Mouse (Mus musculus) lung, embryonic 15.5 days (tissue): ENCODE data around the gene Noc2l. TPM values are rescaled to one million over a fixed set of nuclear protein-coding genes. Genes with fewer than 3 reads are reported as not detected.

Experiments
- ATAC-seq: fragments of 200-750 bp; cut with Nextera tagmentation; 2 replicates; pipeline ENCODE4 v1.8.0; 2017; ENCODE audit warnings: moderate number of reproducible peaks, borderline replicate concordance; ENCODE audit not compliant: low FRiP score, low TSS enrichment; ENCODE audit errors: extremely low read depth
- H3K27ac ChIP-seq: fragments of 300-500 bp; sonication (generic); 2 replicates; pipeline ENCODE4 v1.5.1; 2015; ENCODE audit warnings: moderate library complexity, mild to moderate bottlenecking, inconsistent platforms
- H3K27me3 ChIP-seq: fragments of 300-500 bp; sonication (generic); 2 replicates; pipeline ENCODE4 v1.6.1; 2015; ENCODE audit warnings: inconsistent platforms
- H3K36me3 ChIP-seq: fragments of 300-500 bp; sonication (generic); 2 replicates; pipeline ENCODE4 v1.6.1; 2015; ENCODE audit warnings: inconsistent platforms
- H3K4me1 ChIP-seq: fragments of 300-500 bp; sonication (generic); 2 replicates; pipeline ENCODE4 v1.6.1; 2015; ENCODE audit warnings: inconsistent platforms
- H3K4me2 ChIP-seq: fragments of 300-500 bp; sonication (generic); 2 replicates; pipeline ENCODE4 v1.6.1; 2015; ENCODE audit warnings: inconsistent platforms, mild to moderate bottlenecking, moderate library complexity
- H3K4me3 ChIP-seq: fragments of 300-500 bp; sonication (generic); 2 replicates; pipeline ENCODE4 v1.5.1; 2015; ENCODE audit warnings: mild to moderate bottlenecking, inconsistent platforms
- H3K9ac ChIP-seq: fragments of 300-500 bp; sonication (generic); 2 replicates; pipeline ENCODE4 v1.6.1; 2015; ENCODE audit warnings: inconsistent platforms
- H3K9me3 ChIP-seq: fragments of 300-500 bp; sonication (generic); 2 replicates; pipeline ENCODE4 v1.6.1; 2016; ENCODE audit warnings: inconsistent platforms
- WGBS: fragments of 180-500 bp; shearing (Covaris S2); methylation state at CpG from one replicate; pipeline ENCODE4 v1.1.7; 2015; 5-methylcytosine and 5-hydroxymethylcytosine counted together
- polyA plus RNA-seq: library from polyadenylated mRNA; unstranded; fragments of >200 nt; fragmentation: Nextera tagmentation; extraction: Ambion mirVana; gene quantifications from 2 replicates; pipeline ENCODE4 v1.2.1, GENCODE M21; 2015

The Noc2l gene
- polyA plus RNA-seq, result 67.3 and 69.2 TPM in 2 replicates

GRCm38 (mm10) chr4:156235808-156236533 is at the start of gene Noc2l:
Gene Noc2l, plus strand, starts transcription at chr4:156236010.
- Histone ChIP-seq H3K27ac (peak within 1 kb of the TSS; percentile 96), H3K4me1 (peaks cover 20% of the 10 kb centered on the region), H3K4me3 (peak within 1 kb of the TSS; percentile 99), H3K27me3 (no peaks in the 10 kb centered on the region), H3K4me2 (peak within 1 kb of the TSS; percentile 98), H3K36me3 (peaks cover 50% of the 10 kb centered on the region), H3K9me3 (no peaks in the 10 kb centered on the region), H3K9ac (peak within 1 kb of the TSS; percentile 76)
- peak; percentile 89 for ATAC-seq
- under 1% methylated on average over 76 of the region's 90 CpGs for WGBS

GRCm38 (mm10) chr4:156188162-156188810 is 47.5 kb upstream of the Noc2l start:
- Histone ChIP-seq H3K9ac (0 out of 2 replicates have a peak overlapping the region, but pooled peaks have one; percentile 5), H3K4me1 (peaks cover 49% of the 10 kb centered on the region), H3K4me3 (no peak overlapping the region), H3K9me3 (no peaks in the 10 kb centered on the region), H3K4me2 (no peak overlapping the region), H3K27me3 (no peaks in the 10 kb centered on the region), H3K27ac (0 out of 2 replicates have a peak overlapping the region, but pooled peaks have one; percentile 45), H3K36me3 (peaks cover 27% of the 10 kb centered on the region; the same call in 1 of the 2 replicates)
- no peak for ATAC-seq
- 67% methylated on average over 5 of the region's 5 CpGs for WGBS

- Histone ChIP-seq H3K4me1 (peaks cover 54% of the 10 kb centered on the region), H3K27ac (peak overlapping the region; percentile 45), H3K9ac (0 out of 2 replicates have a peak overlapping the region, but pooled peaks have one; percentile 5), H3K4me2 (no peak overlapping the region), H3K9me3 (no peaks in the 10 kb centered on the region), H3K4me3 (no peak overlapping the region), H3K36me3 (peaks cover 30% of the 10 kb centered on the region; the same call in 1 of the 2 replicates), H3K27me3 (no peaks in the 10 kb centered on the region)
- WGBS, result 31% methylated on average over 6 of the region's 6 CpGs
- ATAC-seq, result no peak
These were observed 46.9 kb upstream of the Noc2l start for GRCm38 (mm10) chr4:156188811-156189323.

GRCm38 (mm10) chr4:156192421-156193199 is 43.2 kb upstream of the Noc2l start:
- no peaks in the 10 kb centered on the region for H3K27me3 ChIP-seq
- no peak overlapping the region; the same call in 1 of the 2 replicates for H3K4me3 ChIP-seq
- H3K4me2 ChIP-seq, result peak overlapping the region; percentile 34
- ATAC-seq, result peak; percentile 19; the same call in 1 of the 2 replicates
- peaks cover 22% of the 10 kb centered on the region; the same call in 1 of the 2 replicates for H3K36me3 ChIP-seq
- H3K9me3 ChIP-seq, result no peaks in the 10 kb centered on the region
- 36% methylated on average over 8 of the region's 8 CpGs for WGBS
- peaks cover 64% of the 10 kb centered on the region for H3K4me1 ChIP-seq
- H3K27ac ChIP-seq, result peak overlapping the region; percentile 94
- no peak overlapping the region for H3K9ac ChIP-seq

DNA sequence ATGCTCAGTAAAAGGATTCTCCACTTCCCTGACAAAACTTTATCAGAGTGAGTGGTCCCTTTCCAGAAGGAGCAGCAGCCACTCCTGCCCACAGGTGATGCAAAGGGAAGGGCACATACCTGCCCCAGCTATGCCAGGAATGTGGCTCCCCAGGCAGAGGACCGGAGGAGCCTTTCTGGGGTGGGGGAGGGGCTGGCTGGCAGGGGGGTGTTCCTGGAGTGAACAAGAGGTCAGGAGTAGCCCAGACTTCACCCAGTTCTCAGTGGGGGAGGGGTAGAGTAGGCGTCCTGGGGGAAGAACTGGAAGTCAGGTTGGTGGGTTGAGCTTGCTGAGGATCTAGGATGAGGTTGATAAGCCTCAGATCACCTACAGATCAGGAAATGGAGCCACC is 42.6 kb upstream of the Noc2l start:
- H3K36me3 ChIP-seq, result peaks cover 22% of the 10 kb centered on the region; the same call in 1 of the 2 replicates
- H3K27me3 ChIP-seq, result no peaks in the 10 kb centered on the region
- H3K4me2 ChIP-seq, result peak overlapping the region; percentile 34
- no peak overlapping the region for H3K4me3 ChIP-seq
- no peaks in the 10 kb centered on the region for H3K9me3 ChIP-seq
- no peak for ATAC-seq
- WGBS, result 21% methylated on average over 2 of the region's 2 CpGs
- H3K9ac ChIP-seq, result no peak overlapping the region; the same call in 1 of the 2 replicates
- peaks cover 64% of the 10 kb centered on the region for H3K4me1 ChIP-seq
- H3K27ac ChIP-seq, result peak overlapping the region; percentile 94

DNA sequence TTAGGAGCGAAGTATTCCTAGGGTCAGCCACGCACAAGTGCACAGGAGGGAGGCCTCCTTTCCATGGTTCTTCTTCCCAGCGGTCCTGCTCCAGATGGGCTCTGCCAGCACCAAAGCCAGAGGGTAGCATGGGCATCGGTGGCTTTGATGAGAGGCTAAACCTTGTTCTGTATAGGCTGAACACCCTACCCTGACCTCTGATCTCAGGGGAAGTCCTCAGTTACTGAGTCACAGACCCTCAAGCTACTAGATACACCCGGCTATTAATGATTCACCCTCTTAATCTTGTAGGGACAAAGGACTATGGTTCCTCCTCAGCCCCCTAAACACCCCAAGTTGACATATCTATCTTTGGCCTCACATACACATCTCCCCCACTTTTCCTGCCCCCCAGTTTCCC is 41.9 kb upstream of the Noc2l start:
- H3K27me3 ChIP-seq, result no peaks in the 10 kb centered on the region
- ATAC-seq, result no peak
- H3K4me2 ChIP-seq, result peak overlapping the region; percentile 25
- no peaks in the 10 kb centered on the region for H3K9me3 ChIP-seq
- 59% methylated on average over 5 of the region's 5 CpGs for WGBS
- H3K4me3 ChIP-seq, result no peak overlapping the region
- no peak overlapping the region for H3K9ac ChIP-seq
- H3K27ac ChIP-seq, result peak overlapping the region; percentile 77
- peaks cover 64% of the 10 kb centered on the region for H3K4me1 ChIP-seq
- H3K36me3 ChIP-seq, result peaks cover 22% of the 10 kb centered on the region; the same call in 1 of the 2 replicates

DNA sequence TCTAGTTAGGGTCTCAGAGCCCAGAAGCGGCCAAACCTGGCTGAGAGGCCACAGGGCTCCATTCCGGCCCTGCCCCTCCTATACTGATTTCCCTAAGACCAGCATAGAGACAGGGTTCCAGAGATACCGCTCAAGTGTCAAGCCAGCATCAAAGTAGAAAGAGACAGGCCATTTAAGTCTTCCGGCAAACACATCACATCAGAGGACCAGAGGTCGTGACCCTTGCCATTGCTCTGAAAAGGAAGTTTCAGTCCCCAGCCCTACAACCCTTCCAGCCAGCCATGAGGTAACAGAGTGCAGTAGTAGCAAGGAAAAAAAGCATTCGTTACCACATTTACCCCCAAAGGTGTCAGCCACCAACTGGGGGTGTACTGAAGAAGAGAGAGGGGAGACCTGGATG is 41.5 kb upstream of the Noc2l start:
- Histone ChIP-seq H3K4me1 (peaks cover 60% of the 10 kb centered on the region), H3K4me2 (0 out of 2 replicates have a peak overlapping the region, but pooled peaks have one; percentile 25), H3K27ac (no peak overlapping the region; the same call in 1 of the 2 replicates), H3K36me3 (peaks cover 22% of the 10 kb centered on the region; the same call in 1 of the 2 replicates), H3K9me3 (no peaks in the 10 kb centered on the region), H3K9ac (no peak overlapping the region), H3K4me3 (no peak overlapping the region), H3K27me3 (no peaks in the 10 kb centered on the region)
- WGBS, result 49% methylated on average over 6 of the region's 6 CpGs
- no peak for ATAC-seq

DNA sequence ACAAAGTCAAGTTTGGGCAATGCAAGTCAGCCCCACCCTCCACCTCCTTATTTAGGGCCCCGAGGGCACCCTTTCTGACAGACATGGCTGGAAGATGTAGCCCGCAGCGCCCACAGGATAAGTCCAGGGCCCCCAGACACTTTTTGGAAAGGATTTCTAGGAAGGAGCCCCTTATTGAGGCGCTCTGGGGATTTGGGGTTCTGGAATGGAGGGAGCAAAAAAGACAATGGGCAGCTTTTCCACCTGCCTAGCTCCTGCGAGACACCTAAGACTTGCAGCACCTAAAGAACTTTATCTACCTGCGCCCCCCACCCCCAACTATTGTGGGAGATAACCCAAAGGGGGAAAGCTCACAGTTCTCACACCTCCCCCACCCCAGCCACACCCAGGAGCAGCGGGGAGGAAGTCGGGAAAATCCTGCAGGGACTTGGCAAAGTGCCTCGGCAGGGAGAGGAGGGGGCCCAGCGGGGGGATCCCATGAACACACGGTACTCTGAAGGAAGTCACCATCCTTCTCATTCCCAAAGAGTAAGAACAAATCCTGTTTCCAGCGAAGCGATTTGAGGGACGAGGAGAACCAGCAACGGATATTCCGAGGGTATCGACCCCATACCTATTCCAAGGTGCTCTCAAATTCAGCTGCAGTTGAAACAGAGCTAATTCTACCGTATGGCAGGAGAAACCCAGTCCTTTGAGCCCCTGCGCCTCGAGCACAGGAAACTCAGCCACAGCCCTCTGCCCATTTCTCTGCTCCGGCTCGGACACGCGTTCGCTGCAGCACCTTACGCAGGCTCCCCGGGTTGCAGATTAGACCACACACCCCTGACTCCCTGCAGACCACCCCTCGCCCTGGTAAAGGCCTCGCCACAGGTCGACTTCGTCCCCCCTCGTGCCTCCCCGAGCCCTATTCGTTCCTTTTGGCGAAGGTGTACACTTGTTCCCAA is 39.6 kb upstream of the Noc2l start:
- Histone ChIP-seq H3K27me3 (no peaks in the 10 kb centered on the region), H3K27ac (peak overlapping the region; percentile 83), H3K4me2 (peak overlapping the region; percentile 94), H3K4me1 (peaks cover 50% of the 10 kb centered on the region), H3K36me3 (peaks cover 8% of the 10 kb centered on the region; the same call in 1 of the 2 replicates), H3K9me3 (no peaks in the 10 kb centered on the region), H3K9ac (peak overlapping the region; percentile 72), H3K4me3 (peak overlapping the region; percentile 72)
- 3% methylated on average over 35 of the region's 35 CpGs for WGBS
- ATAC-seq, result no peak

DNA sequence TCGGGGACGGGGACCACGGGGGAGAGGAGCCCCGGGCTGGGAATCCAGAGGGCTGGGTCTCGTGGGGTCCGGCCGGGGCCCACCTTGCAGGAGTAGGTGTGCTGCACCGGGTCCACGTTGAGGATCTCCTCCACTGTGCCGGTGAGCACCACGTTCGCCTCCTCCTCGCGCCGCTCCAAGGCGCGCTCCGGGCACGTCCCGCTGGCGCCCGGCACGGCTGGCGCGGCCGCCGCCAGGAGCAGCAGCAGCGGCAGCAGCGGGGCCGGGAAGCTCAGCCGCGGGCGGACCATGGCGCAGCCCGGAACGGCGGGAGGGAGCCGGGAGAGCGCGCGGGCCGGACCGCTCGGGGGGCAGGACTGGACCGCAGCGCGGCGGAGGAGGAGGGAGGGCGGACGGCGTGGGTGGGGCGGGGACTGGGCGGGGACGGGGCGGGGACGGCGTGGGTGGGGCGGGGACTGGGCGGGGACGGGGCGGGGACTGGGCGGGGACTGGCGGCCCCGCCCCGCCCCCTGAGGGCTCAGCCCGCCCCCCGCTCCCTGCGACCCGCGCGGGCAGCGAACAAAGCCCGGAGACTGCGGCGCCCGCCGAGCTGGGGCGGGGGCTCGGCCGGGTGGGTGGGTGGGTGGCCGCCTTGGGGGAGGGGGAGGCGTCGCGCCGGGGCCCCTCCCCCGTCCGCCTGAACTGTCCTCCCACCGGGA is 38.5 kb upstream of the Noc2l start, which contains the start of gene Agrn:
Agrn (minus strand) TSS at position 358 of the 698 bp plus-strand sequence.
- peak within 1 kb of the TSS; percentile 72 for H3K4me3 ChIP-seq
- peak within 1 kb of the TSS; percentile 97 for H3K27ac ChIP-seq
- H3K27me3 ChIP-seq, result peaks cover 4% of the 10 kb centered on the region; the same call in 1 of the 2 replicates
- 0% methylated on average over 24 of the region's 88 CpGs for WGBS
- peak; percentile 82 for ATAC-seq
- H3K9me3 ChIP-seq, result no peaks in the 10 kb centered on the region
- peak within 1 kb of the TSS; percentile 94 for H3K4me2 ChIP-seq
- peaks cover 7% of the 10 kb centered on the region; the same call in 1 of the 2 replicates for H3K36me3 ChIP-seq
- H3K4me1 ChIP-seq, result peaks cover 45% of the 10 kb centered on the region
- H3K9ac ChIP-seq, result peak within 1 kb of the TSS; percentile 72

- Histone ChIP-seq H3K4me2 (peak overlapping the region; percentile 94), H3K27ac (peak overlapping the region; percentile 97), H3K9me3 (no peaks in the 10 kb centered on the region), H3K27me3 (peaks cover 4% of the 10 kb centered on the region; the same call in 1 of the 2 replicates), H3K9ac (peak overlapping the region; percentile 48), H3K4me3 (peak overlapping the region; percentile 57), H3K36me3 (0 out of 2 replicates have a peak, but pooled peaks cover 7% of the 10 kb centered on the region), H3K4me1 (peaks cover 45% of the 10 kb centered on the region)
- peak; percentile 92 for ATAC-seq
- WGBS, result under 1% methylated on average over 26 of the region's 26 CpGs
These were observed 38.0 kb upstream of the Noc2l start for GRCm38 (mm10) chr4:156197829-156198205.
